Mouse (Mus musculus) intestine, postnatal 0 days (tissue): ENCODE data around the gene Fmc1. TPM values are rescaled to one million over a fixed set of nuclear protein-coding genes. Genes with fewer than 3 reads are reported as not detected.
"Not testable (repeated sequence)": the region's sequence is repeated elsewhere in the genome, so short reads cannot be mapped to it uniquely, and the experiment has no call there.

ENCODE experiments used
- ATAC-seq: fragments of 200-750 bp; cut with Nextera tagmentation; 2 replicates; pipeline ENCODE4 v1.8.0; 2017; ENCODE audit warnings: mild to moderate bottlenecking, moderate TSS enrichment, moderate library complexity
- H3K27ac ChIP-seq: fragments of 300-500 bp; sonication (generic); 2 replicates; pipeline ENCODE4 v1.5.1; 2014; ENCODE audit warnings: mild to moderate bottlenecking, low read depth, low read length, moderate library complexity
- H3K27me3 ChIP-seq: fragments of 300-500 bp; sonication (generic); replicated peaks from 2 replicates; pipeline ENCODE4 v1.6.1; 2014; ENCODE audit warnings: low read length, mixed read lengths; ENCODE audit not compliant: control insufficient read depth, insufficient read depth
- H3K36me3 ChIP-seq: fragments of 300-500 bp; sonication (generic); 2 replicates; pipeline ENCODE4 v1.6.1; 2014; ENCODE audit warnings: mild to moderate bottlenecking, moderate library complexity; ENCODE audit not compliant: control insufficient read depth, insufficient read depth
- H3K4me1 ChIP-seq: fragments of 300-500 bp; sonication (generic); replicated peaks from 2 replicates; pipeline ENCODE4 v1.6.1; 2014; ENCODE audit warnings: antibody characterized with exemption, low read length, mixed read lengths; ENCODE audit not compliant: control insufficient read depth, insufficient read depth
- H3K4me2 ChIP-seq: fragments of 300-500 bp; sonication (generic); replicated peaks from 2 replicates; pipeline ENCODE4 v1.6.1; 2014; ENCODE audit warnings: low read depth, mild to moderate bottlenecking, moderate library complexity
- H3K4me3 ChIP-seq: fragments of 300-500 bp; sonication (generic); 2 replicates; pipeline ENCODE4 v1.5.1; 2014; ENCODE audit warnings: low read depth, low read length
- H3K9ac ChIP-seq: fragments of 300-500 bp; sonication (generic); 2 replicates; pipeline ENCODE4 v1.6.1; 2014; ENCODE audit warnings: mild to moderate bottlenecking, low read depth, low read length
- H3K9me3 ChIP-seq: fragments of 300-500 bp; sonication (generic); 2 replicates; pipeline ENCODE4 v1.6.1; 2016; ENCODE audit warnings: mixed run types; ENCODE audit not compliant: control insufficient read depth
- CTCF ChIP-seq: sonication (generic); IDR thresholded peaks from 2 replicates; pipeline ENCODE4 v1.5.1; 2016; ENCODE audit warnings: low read depth, mild to moderate bottlenecking, control low read depth, antibody characterized with exemption, moderate library complexity
- WGBS: fragments of 180-500 bp; shearing (Covaris S2); extraction: QIAGEN DNeasy Blood & Tissue Kit; methylation state at CpG from one replicate; pipeline ENCODE4 v1.1.7; 2014; 5-methylcytosine and 5-hydroxymethylcytosine counted together
- polyA plus RNA-seq: library from polyadenylated mRNA; unstranded; fragments of >200 nt; fragmentation: Nextera tagmentation; extraction: Ambion mirVana; gene quantifications from 2 replicates; pipeline ENCODE4 v1.2.1, GENCODE M21; 2015

Fmc1 gene
- polyA plus RNA-seq, 1 experiment from 2014 or later, result 129 TPM

DNA sequence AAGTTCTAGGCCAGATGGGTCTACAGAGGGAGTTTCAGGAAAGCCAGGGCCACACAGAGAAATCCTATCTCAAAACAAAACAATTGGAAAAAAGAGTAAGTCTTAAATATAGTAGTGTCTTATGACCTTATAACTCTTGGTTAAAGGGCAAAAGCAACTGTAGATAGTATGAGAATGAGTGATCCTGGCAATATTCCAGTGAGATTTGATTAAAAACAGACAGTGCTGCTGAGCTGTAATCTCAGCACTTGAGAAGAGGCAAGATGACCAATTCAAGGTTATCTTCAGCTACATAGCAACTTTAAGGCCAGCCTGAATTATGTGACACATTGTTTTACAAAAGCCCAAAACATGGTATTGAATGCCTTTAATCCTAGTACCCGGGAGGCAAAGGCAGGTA, 14.4 kb downstream of the Fmc1 start:
- no peaks in the 10 kb centered on the region; the same call in 1 of the 2 replicates for H3K4me1 ChIP-seq
- no peak overlapping the region for H3K4me2 ChIP-seq
- WGBS, result 76% methylated on average over 1 of the region's 1 CpGs
- no peaks in the 10 kb centered on the region for H3K36me3 ChIP-seq
- H3K27ac ChIP-seq, result no peak overlapping the region
- no peak for ATAC-seq
- no peak overlapping the region for H3K4me3 ChIP-seq
- no peak overlapping the region for H3K9ac ChIP-seq
- H3K9me3 ChIP-seq, result no peaks in the 10 kb centered on the region
- TF ChIP-seq CTCF, result no peak
- H3K27me3 ChIP-seq, result no peaks in the 10 kb centered on the region

DNA sequence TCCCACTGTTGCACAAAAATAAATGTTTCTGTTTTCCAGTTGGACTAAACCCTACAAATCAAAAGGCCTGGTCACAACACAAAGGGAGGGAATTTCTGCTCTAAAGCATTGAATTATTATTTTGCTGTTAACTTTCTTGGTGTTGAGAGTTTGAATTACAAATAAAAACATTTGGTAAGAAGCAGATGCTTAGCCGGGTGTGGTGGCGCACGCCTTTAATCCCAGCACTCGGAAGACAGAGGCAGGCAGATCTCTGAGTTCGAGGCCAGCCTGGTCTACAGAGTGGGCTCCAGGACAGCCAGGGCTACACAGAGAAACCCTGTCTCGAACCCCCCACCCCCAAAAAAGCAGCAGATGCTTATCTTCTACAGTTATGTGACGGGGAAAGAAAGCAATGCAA, 15.3 kb downstream of the Fmc1 start:
- H3K27me3 ChIP-seq, H3K4me2 ChIP-seq, H3K4me1 ChIP-seq, H3K27ac ChIP-seq, H3K9ac ChIP-seq, H3K36me3 ChIP-seq, ATAC-seq, H3K4me3 ChIP-seq, H3K9me3 ChIP-seq: not testable (repeated sequence)
- WGBS, result 93% methylated on average over 7 of the region's 7 CpGs

DNA sequence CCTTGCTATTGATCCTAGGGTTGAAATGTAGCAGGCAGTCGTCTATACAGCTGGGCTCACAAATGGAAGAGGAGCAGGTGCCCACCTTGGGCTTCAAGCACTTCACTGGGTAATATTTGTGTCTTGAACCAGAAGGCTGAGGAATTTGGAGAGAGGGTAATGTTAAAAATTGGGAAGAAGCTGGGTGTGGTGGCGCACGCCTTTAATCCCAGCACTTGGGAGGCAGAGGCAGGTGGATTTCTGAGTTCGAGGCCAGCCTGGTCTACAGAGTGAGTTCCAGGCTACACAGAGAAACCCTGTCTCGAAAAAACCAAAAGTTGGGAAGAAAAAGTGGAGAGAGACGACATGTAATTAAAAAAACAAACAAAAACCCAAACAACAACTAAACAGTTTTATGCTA, 16.5 kb downstream of the Fmc1 start:
- not testable (repeated sequence) for H3K36me3 ChIP-seq, H3K4me1 ChIP-seq, H3K4me3 ChIP-seq, H3K9ac ChIP-seq, ATAC-seq, H3K9me3 ChIP-seq, H3K27me3 ChIP-seq
- WGBS, result 81% methylated on average over 6 of the region's 6 CpGs
- peak overlapping the region; percentile 72 for H3K4me2 ChIP-seq
- peak overlapping the region; percentile 100; the same call in 1 of the 2 replicates for H3K27ac ChIP-seq

DNA sequence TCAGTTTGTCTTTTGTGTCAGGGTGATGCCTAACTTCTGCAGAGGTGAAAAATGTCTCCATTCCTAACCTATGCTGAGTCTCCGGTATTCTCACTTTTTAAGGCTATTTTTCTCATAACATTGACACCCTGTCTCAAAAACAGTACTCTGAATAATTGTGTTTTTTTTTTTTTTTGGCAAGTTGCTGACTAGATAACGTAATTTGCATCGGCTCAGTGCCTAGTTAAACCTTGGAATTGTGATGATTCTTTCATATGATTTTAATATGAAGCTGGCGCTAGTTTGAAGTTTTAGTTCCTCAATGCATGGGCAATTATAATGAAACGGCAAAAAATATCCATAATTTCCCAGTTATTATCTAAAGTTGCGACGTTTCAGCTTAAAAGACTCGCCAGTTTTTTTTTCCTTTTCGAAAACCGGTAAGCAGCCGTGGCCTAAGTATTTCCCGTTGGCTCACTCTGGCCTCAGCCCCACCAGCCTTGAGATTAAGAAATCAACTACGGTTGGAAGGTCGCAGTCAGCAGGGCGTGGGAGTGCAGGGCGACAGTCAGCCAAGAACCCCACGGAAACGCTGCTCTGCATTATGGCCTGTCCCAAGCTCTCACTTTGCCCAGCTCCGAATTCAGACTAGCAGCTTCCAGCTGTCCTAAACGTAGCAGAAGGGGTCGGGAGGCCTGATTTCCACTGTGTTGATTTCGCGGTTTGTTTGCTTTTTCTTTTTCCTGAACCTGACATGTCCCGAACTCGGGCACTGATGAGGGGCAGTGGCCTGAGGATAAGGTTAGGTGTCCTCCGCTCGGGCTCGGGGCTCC, 17.2 kb downstream of the Fmc1 start:
- H3K36me3 ChIP-seq, result 0 out of 2 replicates have a peak, but pooled peaks cover 6% of the 10 kb centered on the region
- H3K27ac ChIP-seq, result peak overlapping the region; percentile 100
- H3K4me3 ChIP-seq, result peak overlapping the region; percentile 81
- ATAC-seq, result peak; percentile 48
- H3K9me3 ChIP-seq, result no peaks in the 10 kb centered on the region
- H3K4me2 ChIP-seq, result peak overlapping the region; percentile 72
- H3K27me3 ChIP-seq, result no peaks in the 10 kb centered on the region
- no peaks in the 10 kb centered on the region; the same call in 1 of the 2 replicates for H3K4me1 ChIP-seq
- WGBS, result 4% methylated on average over 28 of the region's 28 CpGs
- peak overlapping the region; percentile 89 for H3K9ac ChIP-seq
- TF ChIP-seq CTCF, result no peak

DNA sequence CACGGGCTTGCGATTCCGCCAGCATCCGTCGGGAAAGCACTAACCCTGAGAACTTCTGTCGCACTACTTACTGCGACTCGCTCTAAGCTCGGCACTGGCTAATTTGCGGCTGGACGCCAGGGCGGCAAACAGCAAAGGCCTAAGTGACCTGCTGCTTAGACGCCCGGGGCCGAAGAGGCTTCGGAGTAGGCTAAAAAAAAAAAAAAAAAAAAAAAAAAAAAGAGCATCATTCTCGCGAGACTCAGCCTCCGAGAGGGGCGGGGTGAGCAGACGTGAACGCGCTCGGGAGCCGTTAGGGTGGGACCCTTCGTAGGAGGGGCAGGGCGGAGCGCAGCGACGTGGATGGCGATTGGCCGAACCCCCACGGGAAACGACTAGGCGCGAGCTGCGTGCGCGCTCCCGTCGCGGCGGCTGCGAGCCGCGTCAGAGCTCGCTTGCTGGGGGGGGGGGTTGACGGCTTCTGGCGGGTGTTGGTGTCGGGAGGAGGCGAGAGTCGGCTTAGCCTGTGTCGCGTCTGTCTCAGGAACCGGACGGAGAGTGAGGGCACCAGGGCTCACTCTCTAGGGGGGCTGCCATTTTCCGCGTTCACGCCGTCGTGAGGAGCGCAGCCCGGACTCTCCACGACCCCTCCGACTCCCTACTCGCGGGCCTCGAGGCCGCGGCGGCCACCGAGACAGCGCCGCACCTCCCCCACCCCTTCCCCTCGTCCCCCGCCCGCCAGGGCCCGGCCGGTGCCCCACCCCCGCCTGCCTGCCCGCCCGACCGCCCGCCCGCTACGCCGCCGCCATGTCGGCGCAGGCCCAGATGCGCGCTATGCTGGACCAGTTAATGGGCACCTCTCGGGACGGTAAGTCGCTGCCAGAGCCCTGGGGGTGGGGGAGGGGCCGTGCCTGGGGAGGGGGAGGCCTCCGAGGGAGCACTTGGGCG, 18.0 kb downstream of the Fmc1 start, which contains the start of gene Luc7l2:
Luc7l2 (plus strand) TSS at position 273 of the 927 bp plus-strand sequence.
- Histone ChIP-seq H3K27me3 (no peaks in the 10 kb centered on the region), H3K36me3 (0 out of 2 replicates have a peak, but pooled peaks cover 6% of the 10 kb centered on the region), H3K4me1 (no peaks in the 10 kb centered on the region; the same call in 1 of the 2 replicates), H3K4me2 (peak within 1 kb of the TSS; percentile 72), H3K9ac (peak within 1 kb of the TSS; percentile 90), H3K4me3 (peak within 1 kb of the TSS; percentile 81), H3K27ac (peak within 1 kb of the TSS; percentile 100), H3K9me3 (no peaks in the 10 kb centered on the region)
- TF ChIP-seq CTCF, result no peak
- WGBS, result under 1% methylated on average over 79 of the region's 98 CpGs
- peak; percentile 92 for ATAC-seq
